Mouse (Mus musculus): ENCODE results near the gene Epb41. TPM values are rescaled to one million over a fixed set of nuclear protein-coding genes. Genes with fewer than 3 reads are reported as not detected.

Epb41 gene
- total RNA-seq, 2 experiments from 2014 or later, result 36.5 to 44.3 TPM

- DNase-seq (ENCODE audit: low spot score in 2 of 2), result no peak
- intact Hi-C loops (cut with DNase I), result loop anchor here (5.0 kb wide), 2 partner anchors 47 to 162 kb away; partner anchors contain the start of gene Epb41
Observed at GRCm38 (mm10) chr4:131914891-131915469, 160.1 kb downstream of the Epb41 start.

- intact Hi-C loops (cut with DNase I), result no loop called here
- no peak for DNase-seq (ENCODE audit: low spot score in 2 of 2)
Observed at GRCm38 (mm10) chr4:131914046-131914643, 161.0 kb downstream of the Epb41 start.

GRCm38 (mm10) chr4:131913526-131913925, 161.6 kb downstream of the Epb41 start:
- intact Hi-C loops (cut with DNase I), result no loop called here
- DNase-seq (ENCODE audit: low spot score in 2 of 2), result no peak

GRCm38 (mm10) chr4:131911521-131911920, 163.6 kb downstream of the Epb41 start:
- DNase-seq (ENCODE audit: low spot score in 2 of 2), result no peak
- intact Hi-C loops (cut with DNase I), result no loop called here

GRCm38 (mm10) chr4:131910237-131910994, 164.7 kb downstream of the Epb41 start:
- DNase-seq (ENCODE audit: low spot score in 2 of 2), result no peak
- intact Hi-C loops (cut with DNase I), result no loop called here

- intact Hi-C loops (cut with DNase I), result no loop called here
- DNase-seq (ENCODE audit: low spot score in 2 of 2), result no peak
Observed at GRCm38 (mm10) chr4:131907912-131908311, 167.2 kb downstream of the Epb41 start.

GRCm38 (mm10) chr4:131906423-131906822, 168.7 kb downstream of the Epb41 start:
- intact Hi-C loops (cut with DNase I), result no loop called here
- DNase-seq (ENCODE audit: low spot score in 2 of 2), result no peak

- intact Hi-C loops (cut with DNase I), result no loop called here
- no peak for DNase-seq (ENCODE audit: low spot score in 2 of 2)
Observed at GRCm38 (mm10) chr4:131904478-131904877, 170.6 kb downstream of the Epb41 start.

GRCm38 (mm10) chr4:131901090-131901489, 174.0 kb downstream of the Epb41 start:
- DNase-seq (ENCODE audit: low spot score in 2 of 2), result no peak
- intact Hi-C loops (cut with DNase I), result no loop called here

- intact Hi-C loops (cut with DNase I), result no loop called here
- DNase-seq (ENCODE audit: low spot score in 2 of 2), result no peak
Observed at GRCm38 (mm10) chr4:131899180-131899554, 176.0 kb downstream of the Epb41 start.

- no peak for DNase-seq (ENCODE audit: low spot score in 2 of 2)
- intact Hi-C loops (cut with DNase I), result no loop called here
Observed at GRCm38 (mm10) chr4:131898503-131899179, 176.5 kb downstream of the Epb41 start.

GRCm38 (mm10) chr4:131897787-131898186, 177.3 kb downstream of the Epb41 start:
- intact Hi-C loops (cut with DNase I), result no loop called here
- DNase-seq (ENCODE audit: low spot score in 2 of 2), result no peak

- DNase-seq (ENCODE audit: low spot score in 2 of 2), result no peak
- intact Hi-C loops (cut with DNase I), result no loop called here
Observed at GRCm38 (mm10) chr4:131897109-131897508, 178.0 kb downstream of the Epb41 start.

- DNase-seq (ENCODE audit: low spot score in 2 of 2), result no peak
- intact Hi-C loops (cut with DNase I), result no loop called here
Observed at GRCm38 (mm10) chr4:131890692-131891091, 184.4 kb downstream of the Epb41 start.

GRCm38 (mm10) chr4:131888564-131888963, 186.6 kb downstream of the Epb41 start:
- intact Hi-C loops (cut with DNase I), result no loop called here
- no peak for DNase-seq (ENCODE audit: low spot score in 2 of 2)

GRCm38 (mm10) chr4:131885376-131885775, 189.7 kb downstream of the Epb41 start:
- intact Hi-C loops (cut with DNase I), result no loop called here

GRCm38 (mm10) chr4:131883571-131883970, 191.6 kb downstream of the Epb41 start:
- intact Hi-C loops (cut with DNase I), result no loop called here
- DNase-seq (ENCODE audit: low spot score in 2 of 2), result no peak

More at GRCm38 (mm10) chr4:131885376-131885775, 189.7 kb downstream of the Epb41 start:
- DNase-seq (ENCODE audit: low spot score in 2 of 2), result no peak

- DNase-seq (ENCODE audit: low spot score in 2 of 2), result no peak
- intact Hi-C loops (cut with DNase I), result no loop called here
Observed at GRCm38 (mm10) chr4:131881306-131881705, 193.8 kb downstream of the Epb41 start.

GRCm38 (mm10) chr4:131879692-131880091, 195.4 kb downstream of the Epb41 start:
- no peak for DNase-seq (ENCODE audit: low spot score in 2 of 2)
- intact Hi-C loops (cut with DNase I), result no loop called here

- DNase-seq (ENCODE audit: low spot score in 2 of 2), result no peak
- intact Hi-C loops (cut with DNase I), result no loop called here
Observed at GRCm38 (mm10) chr4:131876836-131877235, 198.3 kb downstream of the Epb41 start.

Data from left cerebral cortex, postnatal 36 days (tissue).